9 mouse cellular contexts compared by ENCODE assay signal in genomic region chr3:138800664-138801411, GRCm38 (mm10). TPM values are rescaled to one million over a fixed set of nuclear protein-coding genes. Genes with fewer than 3 reads are reported as not detected.
DNase-seq lines count a peak whose midpoint lies in the region; ATAC-seq lines count a peak whose summit lies in the region.
"Had no signal": no experiment of that assay in that cellular context is flagged by ENCODE, and none has a peak within 500 bp of the region (broad histone marks: within the 10 kb centered on the region; RNA-seq: fewer than 3 reads in every experiment).

No protein-coding gene starts in this region.

- H3K36me3 ChIP-seq in heart, embryonic 11.5 days (ENCODE audit: control insufficient read depth, insufficient read depth, low read length) = no peaks in the 10 kb centered on the region
- no peaks in the 10 kb centered on the region for H3K36me3 ChIP-seq in forebrain, embryonic 15.5 days
- H3K36me3 ChIP-seq: heart, embryonic 15.5 days had no signal

- no peak overlapping the region for H3K4me3 ChIP-seq in heart, embryonic 11.5 days (ENCODE audit: low read depth, low read length)
- H3K4me3 ChIP-seq in forebrain, embryonic 15.5 days = no peak overlapping the region
- H3K4me3 ChIP-seq: heart, embryonic 15.5 days had no signal

- H3K4me2 ChIP-seq in heart, embryonic 11.5 days = no peak overlapping the region
- peak overlapping the region; percentile 23 for H3K4me2 ChIP-seq in forebrain, embryonic 15.5 days (replicated peaks)
- H3K4me2 ChIP-seq: heart, embryonic 15.5 days had no signal

- ATAC-seq in heart, embryonic 11.5 days (replicated peaks; ENCODE audit: insufficient number of reproducible peaks, low FRiP score, low TSS enrichment) = no peak
- ATAC-seq in forebrain, embryonic 15.5 days (replicated peaks) = peak; percentile 47

- no peak overlapping the region for H3K9ac ChIP-seq in heart, embryonic 11.5 days (ENCODE audit: low read depth, low read length)
- no peak overlapping the region for H3K9ac ChIP-seq in forebrain, embryonic 15.5 days (replicated peaks)
- H3K9ac ChIP-seq: heart, embryonic 15.5 days had no signal

- H3K27ac ChIP-seq in heart, embryonic 11.5 days (ENCODE audit: low read depth, low read length) = no peak overlapping the region
- peak overlapping the region; percentile 86 for H3K27ac ChIP-seq in forebrain, embryonic 15.5 days (replicated peaks)
- H3K27ac ChIP-seq: heart, embryonic 15.5 days had no signal

- WGBS in heart, embryonic 11.5 days (ENCODE audit: insufficient replicate concordance) = 74% methylated on average over 16 of the region's 16 CpGs
- WGBS in forebrain, embryonic 15.5 days = 18% methylated on average over 16 of the region's 16 CpGs

- H3K27me3 ChIP-seq in heart, embryonic 11.5 days (ENCODE audit: control insufficient read depth, insufficient read depth, low read length) = no peaks in the 10 kb centered on the region
- no peaks in the 10 kb centered on the region for H3K27me3 ChIP-seq in forebrain, embryonic 15.5 days
- H3K27me3 ChIP-seq: heart, embryonic 15.5 days had no signal

- H3K4me1 ChIP-seq in heart, embryonic 11.5 days (ENCODE audit: control insufficient read depth, insufficient read depth, low read length) = no peaks in the 10 kb centered on the region
- peaks cover 59% of the 10 kb centered on the region for H3K4me1 ChIP-seq in forebrain, embryonic 15.5 days
- H3K4me1 ChIP-seq: heart, embryonic 15.5 days had no signal

- no peaks in the 10 kb centered on the region for H3K9me3 ChIP-seq in heart, embryonic 11.5 days (replicated peaks; ENCODE audit: control insufficient read depth, low read length)
- no peaks in the 10 kb centered on the region for H3K9me3 ChIP-seq in forebrain, embryonic 15.5 days
- H3K9me3 ChIP-seq: heart, embryonic 15.5 days had no signal

- DNase-seq in heart, adult 8-10 months (ENCODE audit: low spot score) = peak; percentile 31
- DNase-seq in cerebellum, adult 11 months = peak; percentile 69
- DNase-seq in layer of hippocampus, postnatal 10 days (ENCODE audit: low spot score in 2 of 2) = peak; percentile 64 to 67
- DNase-seq in T-cell, adult 2 months (ENCODE audit: low spot score) = no peak
- DNase-seq in adrenal gland, adult 18-20 months (ENCODE audit: low spot score in 2 of 2) = no peak
- no peak for DNase-seq in c-Kit-positive CD71-positive TER-119-positive erythroid progenitor cells, embryonic 14.5 days (ENCODE audit: low spot score)

RNA-seq across cellular contexts. Expression of gene Tspan5, which starts 58.8 kb away (rescaled TPM):
- total RNA-seq in heart, adult 8-10 months (2022) = 1 to 10 TPM; 4.2 to 6.7 (median 5.1) TPM
- polyA plus RNA-seq in heart, embryonic 11.5 days (2014; fragmentation: Nextera tagmentation; extraction: Ambion mirVana) = 13.9 and 17.1 TPM in 2 replicates
- polyA plus RNA-seq in forebrain, embryonic 15.5 days (2015; fragmentation: Nextera tagmentation; extraction: Ambion mirVana) = 89.1 and 104 TPM in 2 replicates
- total RNA-seq in layer of hippocampus, postnatal 10 days (2021) = 100 to 1,000 TPM; 149 to 163 TPM
- 10 to 100 TPM; 58.5 to 61.8 TPM for total RNA-seq in adrenal gland, adult 18-20 months (2021)

Comparison
In these comparisons a context has a peak if more than half of its experiments do, and no peak if none do; other contexts are left out.
1. DNase-seq: peak in heart, adult 8-10 months (single experiment), cerebellum, adult 11 months (single experiment) and layer of hippocampus, postnatal 10 days (2 of 2); none in T-cell, adult 2 months (single experiment), adrenal gland, adult 18-20 months (0 of 2) and c-Kit-positive CD71-positive TER-119-positive erythroid progenitor cells, embryonic 14.5 days (single experiment).
2. RNA of gene Tspan5, which starts 58.8 kb away (total RNA-seq): 149 to 163 TPM in layer of hippocampus, postnatal 10 days and 58.5 to 61.8 TPM in adrenal gland, adult 18-20 months; 4.2 to 6.7 TPM in heart, adult 8-10 months; every median in the first group is over 4 times any median in the second.